Mouse (Mus musculus): ENCODE measurements around the gene Gemin4.

- no peak for TF ChIP-seq CHD2 (IDR thresholded peaks at IDR 0.05; ENCODE audit: low read depth, low read length)
- no peak for TF ChIP-seq ZNF384 (IDR thresholded peaks at IDR 0.05; ENCODE audit: low read depth, low read length)
- TF ChIP-seq ZC3H11A (IDR thresholded peaks at IDR 0.05; ENCODE audit: borderline replicate concordance, low read depth, low read length), result no peak
Measured at GRCm38 (mm10) chr11:76243811-76244546, 26.5 kb upstream of the Gemin4 start.
